Mouse (Mus musculus): ENCODE results near the gene Sp2. TPM values are rescaled to one million over a fixed set of nuclear protein-coding genes. Genes with fewer than 3 reads are reported as not detected.

Sp2 gene
- polyA plus RNA-seq, 1 experiment, result not detected

DNA sequence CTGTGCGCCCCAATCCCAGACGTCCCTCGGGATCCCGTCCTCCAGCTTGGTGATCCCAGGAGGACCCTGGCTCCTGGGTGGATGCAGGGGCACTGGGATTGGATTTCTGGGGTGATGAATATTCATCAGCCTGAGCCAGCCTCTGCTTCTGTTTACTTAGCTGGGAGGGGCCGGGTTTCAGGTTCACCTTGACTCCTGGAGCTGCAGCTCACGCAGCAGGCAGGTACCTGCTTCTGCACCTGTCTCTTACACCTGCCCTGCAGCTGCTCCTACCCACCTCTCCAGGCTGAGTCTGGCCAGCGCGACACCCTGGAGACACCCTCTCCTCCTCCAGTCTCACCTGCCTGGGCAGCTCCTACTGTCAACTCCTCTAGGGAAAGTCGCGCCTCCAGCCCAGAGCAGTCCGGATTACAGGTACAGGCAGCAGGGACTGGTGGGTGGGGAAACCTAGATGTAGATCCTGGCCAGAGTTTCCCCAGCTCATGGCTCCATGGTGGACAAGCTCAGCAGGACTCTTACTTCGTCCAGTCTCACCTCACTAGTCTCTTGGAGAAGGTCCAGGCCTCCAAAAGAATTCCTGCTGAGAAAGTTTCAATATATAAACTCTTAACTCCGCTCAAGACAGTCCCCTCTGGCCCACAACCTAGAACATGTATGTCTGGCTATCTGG lies 53.5 kb downstream of the Sp2 start:
- no peak overlapping the region for H3K4me3 ChIP-seq (ENCODE audit: insufficient read depth, low read depth, low read length)
- H3K27ac ChIP-seq (ENCODE audit: insufficient read depth, low read depth, low read length), result no peak overlapping the region
- no peaks in the 10 kb centered on the region for H3K4me1 ChIP-seq (ENCODE audit: control insufficient read depth, insufficient read depth, low read length)
- TF ChIP-seq CTCF (IDR thresholded peaks at IDR 0.05; ENCODE audit: insufficient read depth, low read depth, low read length), result no peak
- TF ChIP-seq POLR2A (IDR thresholded peaks at IDR 0.05; ENCODE audit: insufficient read depth, low read depth, low read length), result no peak
- 32% methylated on average over 13 of the region's 13 CpGs for WGBS

DNA sequence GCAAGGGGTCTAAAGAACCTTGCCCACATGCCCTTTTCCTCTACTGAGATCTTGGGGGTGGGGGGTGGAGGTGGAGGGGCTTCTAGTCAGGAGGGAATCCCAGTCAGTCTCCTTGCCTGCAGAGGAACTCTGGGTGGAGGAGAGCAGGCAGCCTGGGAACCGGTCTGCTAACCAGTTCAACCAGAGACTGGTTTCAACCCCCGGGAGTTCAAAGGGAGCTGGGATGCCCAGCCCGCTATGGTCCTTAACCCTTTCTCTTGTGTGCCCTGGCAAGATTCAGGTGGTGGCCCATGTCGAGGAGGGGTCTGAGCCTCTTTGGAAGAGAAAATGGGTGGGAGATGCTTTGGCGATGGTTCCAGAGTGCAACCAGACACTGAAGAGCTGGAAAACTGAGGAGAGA lies 54.1 kb downstream of the Sp2 start:
- TF ChIP-seq CTCF (IDR thresholded peaks at IDR 0.05; ENCODE audit: insufficient read depth, low read depth, low read length) (no peak), POLR2A (IDR thresholded peaks at IDR 0.05; ENCODE audit: insufficient read depth, low read depth, low read length) (no peak)
- Histone ChIP-seq H3K27ac (ENCODE audit: insufficient read depth, low read depth, low read length) (no peak overlapping the region), H3K4me1 (ENCODE audit: control insufficient read depth, insufficient read depth, low read length) (no peaks in the 10 kb centered on the region), H3K4me3 (ENCODE audit: insufficient read depth, low read depth, low read length) (no peak overlapping the region)
- whole genome bisulfite sequencing, result 19% methylated on average over 5 of the region's 5 CpGs

DNA sequence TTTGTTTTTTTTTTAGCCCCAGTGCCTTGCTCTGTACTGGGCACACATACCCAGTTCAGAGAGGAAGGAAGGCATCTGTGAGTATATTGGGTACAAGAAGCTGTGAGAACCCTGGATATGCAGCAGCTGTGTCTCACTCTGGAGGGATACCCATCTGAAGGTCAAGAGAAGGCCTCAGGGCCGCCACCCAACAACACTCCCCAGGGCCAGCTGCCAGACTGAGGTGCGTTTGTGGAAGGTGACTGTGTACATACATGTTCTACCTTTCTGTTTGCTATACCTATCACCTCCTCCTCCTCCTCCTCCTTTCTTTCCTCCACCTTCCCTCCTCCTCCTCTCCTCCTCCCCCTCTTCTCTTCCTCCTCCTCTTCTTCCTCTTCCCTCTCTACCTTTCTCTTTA lies 54.7 kb downstream of the Sp2 start, which contains the start of gene Prr15l:
Gene Prr15l (plus strand): TSS at position 17 of the 400 bp plus-strand sequence.
- no peaks in the 10 kb centered on the region for H3K4me1 ChIP-seq (ENCODE audit: control insufficient read depth, insufficient read depth, low read length)
- H3K4me3 ChIP-seq (ENCODE audit: insufficient read depth, low read depth, low read length), result no peak within 1 kb of the TSS
- WGBS, result 69% methylated on average over 2 of the region's 2 CpGs
- H3K27ac ChIP-seq (ENCODE audit: insufficient read depth, low read depth, low read length), result no peak within 1 kb of the TSS
- TF ChIP-seq POLR2A (IDR thresholded peaks at IDR 0.05; ENCODE audit: insufficient read depth, low read depth, low read length), result no peak
- TF ChIP-seq CTCF (IDR thresholded peaks at IDR 0.05; ENCODE audit: insufficient read depth, low read depth, low read length), result no peak

DNA sequence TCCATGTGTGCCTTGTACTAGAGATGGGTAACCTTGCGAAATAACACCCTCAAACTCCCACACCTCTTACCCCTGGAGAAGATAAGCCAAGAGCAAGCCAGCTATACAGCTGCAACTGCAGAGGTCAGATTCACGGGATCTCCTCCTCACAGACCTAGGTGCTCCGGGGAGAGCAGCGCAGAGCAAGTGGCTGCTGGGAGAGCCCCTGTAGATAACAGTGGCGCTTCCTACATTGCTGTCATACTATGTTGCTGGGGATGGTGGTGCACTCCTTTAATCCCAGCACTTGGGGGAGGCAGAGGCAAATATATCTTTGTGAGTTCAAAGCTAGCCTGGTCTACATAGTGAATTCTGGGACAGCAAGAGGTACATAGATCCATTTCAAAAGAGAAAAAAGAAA lies 56.2 kb downstream of the Sp2 start:
- no peak overlapping the region for H3K4me3 ChIP-seq (ENCODE audit: insufficient read depth, low read depth, low read length)
- no peaks in the 10 kb centered on the region for H3K4me1 ChIP-seq (ENCODE audit: control insufficient read depth, insufficient read depth, low read length)
- TF ChIP-seq POLR2A (IDR thresholded peaks at IDR 0.05; ENCODE audit: insufficient read depth, low read depth, low read length) (no peak), CTCF (IDR thresholded peaks at IDR 0.05; ENCODE audit: insufficient read depth, low read depth, low read length) (no peak)
- 89% methylated on average over 5 of the region's 5 CpGs for WGBS
- H3K27ac ChIP-seq (ENCODE audit: insufficient read depth, low read depth, low read length), result no peak overlapping the region

DNA sequence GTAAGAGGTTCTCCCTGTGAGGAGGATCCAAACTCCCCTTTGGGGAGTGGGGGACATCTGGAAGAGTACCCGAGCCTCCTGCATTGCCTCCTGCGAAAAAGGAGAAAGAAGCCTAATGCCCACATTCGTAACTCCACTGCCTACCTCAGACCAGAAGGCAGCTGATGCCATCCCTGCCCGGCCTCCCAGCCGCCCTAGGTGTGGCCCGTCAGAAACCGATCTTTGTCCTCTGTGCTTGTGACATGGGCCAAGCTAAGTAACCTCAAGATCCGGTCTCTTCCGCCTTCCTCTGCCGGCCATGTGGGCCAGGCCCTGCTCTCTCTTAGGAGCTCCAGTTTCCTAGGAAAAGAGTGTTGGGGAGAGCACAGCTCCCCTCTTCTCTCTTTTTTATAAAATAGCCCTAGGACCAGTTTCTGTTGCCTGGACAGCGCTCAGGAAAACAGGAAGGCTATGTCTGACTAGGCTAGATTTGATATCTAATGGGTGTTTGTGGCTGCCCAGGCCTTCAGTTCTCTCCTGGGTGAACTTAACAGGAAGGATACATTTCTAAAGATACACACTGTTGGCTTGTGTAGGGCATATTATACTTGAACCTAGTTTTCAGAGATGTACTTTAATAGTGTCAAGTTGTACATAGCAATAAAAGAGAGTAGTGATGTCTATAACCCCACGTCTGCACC lies 57.1 kb downstream of the Sp2 start:
- Histone ChIP-seq H3K27ac (ENCODE audit: insufficient read depth, low read depth, low read length) (no peak overlapping the region), H3K4me3 (ENCODE audit: insufficient read depth, low read depth, low read length) (no peak overlapping the region), H3K4me1 (ENCODE audit: control insufficient read depth, insufficient read depth, low read length) (no peaks in the 10 kb centered on the region)
- TF ChIP-seq CTCF (IDR thresholded peaks at IDR 0.05; ENCODE audit: insufficient read depth, low read depth, low read length) (no peak), POLR2A (IDR thresholded peaks at IDR 0.05; ENCODE audit: insufficient read depth, low read depth, low read length) (no peak)
- 93% methylated on average over 12 of the region's 12 CpGs for WGBS

DNA sequence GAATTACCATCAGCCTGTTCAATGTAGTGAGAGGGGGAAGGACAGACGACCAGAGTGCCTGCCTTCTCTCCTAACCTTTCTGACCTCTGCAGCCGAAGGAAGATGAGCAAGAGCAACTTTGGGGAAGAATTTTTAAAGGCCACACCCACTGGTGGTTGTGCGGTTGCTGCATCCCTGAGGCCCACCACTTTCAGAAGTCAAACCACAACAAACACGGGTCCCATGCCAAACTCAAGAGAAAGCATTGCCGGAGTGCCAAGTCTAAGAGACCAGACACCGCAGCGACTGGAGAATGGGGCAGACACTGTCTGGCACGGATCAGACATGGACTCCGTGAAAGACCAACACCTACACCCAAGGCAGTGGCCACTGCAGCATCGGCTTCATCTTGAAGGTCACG lies 57.9 kb downstream of the Sp2 start:
- Histone ChIP-seq H3K4me3 (ENCODE audit: insufficient read depth, low read depth, low read length) (no peak overlapping the region), H3K4me1 (ENCODE audit: control insufficient read depth, insufficient read depth, low read length) (no peaks in the 10 kb centered on the region), H3K27ac (ENCODE audit: insufficient read depth, low read depth, low read length) (no peak overlapping the region)
- no peak for TF ChIP-seq POLR2A (IDR thresholded peaks at IDR 0.05; ENCODE audit: insufficient read depth, low read depth, low read length)
- no peak for TF ChIP-seq CTCF (IDR thresholded peaks at IDR 0.05; ENCODE audit: insufficient read depth, low read depth, low read length)
- 88% methylated on average over 11 of the region's 11 CpGs for WGBS

DNA sequence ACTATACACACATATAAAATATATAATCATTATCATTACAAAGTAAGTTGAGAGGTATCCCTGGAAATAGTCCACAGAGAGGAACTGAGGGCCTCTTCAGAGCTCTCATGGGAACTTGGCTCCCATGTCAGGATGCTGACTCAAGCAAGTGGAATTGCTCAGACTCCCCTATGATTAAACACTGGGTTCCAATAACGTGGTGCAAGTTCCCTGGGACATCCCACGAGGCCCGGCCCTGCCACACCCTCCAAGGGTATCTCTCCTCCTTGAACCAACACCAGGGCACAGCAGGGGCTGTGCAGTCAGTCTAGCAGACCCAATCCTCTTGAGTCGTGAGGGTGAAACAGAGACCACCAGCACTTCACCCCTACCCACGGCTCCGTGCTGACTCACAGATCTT lies 63.8 kb downstream of the Sp2 start:
- WGBS, result 62% methylated on average over 6 of the region's 6 CpGs
- H3K4me3 ChIP-seq (ENCODE audit: insufficient read depth, low read depth, low read length), result no peak overlapping the region
- no peak overlapping the region for H3K27ac ChIP-seq (ENCODE audit: insufficient read depth, low read depth, low read length)
- TF ChIP-seq POLR2A (IDR thresholded peaks at IDR 0.05; ENCODE audit: insufficient read depth, low read depth, low read length) (no peak), CTCF (IDR thresholded peaks at IDR 0.05; ENCODE audit: insufficient read depth, low read depth, low read length) (no peak)
- no peaks in the 10 kb centered on the region for H3K4me1 ChIP-seq (ENCODE audit: control insufficient read depth, insufficient read depth, low read length)

DNA sequence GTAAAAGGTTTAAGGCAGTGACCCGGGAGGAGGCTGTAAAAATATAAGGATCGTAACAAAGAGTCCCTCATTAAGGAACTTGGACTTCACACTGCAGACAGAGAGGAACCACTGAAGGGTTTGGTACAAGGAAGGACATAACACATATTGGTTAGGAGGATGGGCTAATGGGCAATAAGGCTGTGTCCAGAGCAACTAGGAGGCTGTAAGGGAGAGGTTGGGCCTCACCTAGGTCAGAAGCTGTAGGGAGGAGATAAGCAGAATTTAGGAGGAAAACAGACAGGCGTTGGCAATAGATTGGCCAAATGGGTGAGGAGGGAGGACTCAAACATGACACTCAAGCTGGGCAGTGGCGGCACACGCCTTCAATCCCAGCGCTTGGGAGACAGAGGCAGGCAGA lies 65.3 kb downstream of the Sp2 start:
- H3K4me3 ChIP-seq (ENCODE audit: insufficient read depth, low read depth, low read length), result no peak overlapping the region
- 92% methylated on average over 6 of the region's 6 CpGs for WGBS
- no peak overlapping the region for H3K27ac ChIP-seq (ENCODE audit: insufficient read depth, low read depth, low read length)
- TF ChIP-seq POLR2A (IDR thresholded peaks at IDR 0.05; ENCODE audit: insufficient read depth, low read depth, low read length), result no peak
- TF ChIP-seq CTCF (IDR thresholded peaks at IDR 0.05; ENCODE audit: insufficient read depth, low read depth, low read length), result no peak
- H3K4me1 ChIP-seq (ENCODE audit: control insufficient read depth, insufficient read depth, low read length), result no peaks in the 10 kb centered on the region

DNA sequence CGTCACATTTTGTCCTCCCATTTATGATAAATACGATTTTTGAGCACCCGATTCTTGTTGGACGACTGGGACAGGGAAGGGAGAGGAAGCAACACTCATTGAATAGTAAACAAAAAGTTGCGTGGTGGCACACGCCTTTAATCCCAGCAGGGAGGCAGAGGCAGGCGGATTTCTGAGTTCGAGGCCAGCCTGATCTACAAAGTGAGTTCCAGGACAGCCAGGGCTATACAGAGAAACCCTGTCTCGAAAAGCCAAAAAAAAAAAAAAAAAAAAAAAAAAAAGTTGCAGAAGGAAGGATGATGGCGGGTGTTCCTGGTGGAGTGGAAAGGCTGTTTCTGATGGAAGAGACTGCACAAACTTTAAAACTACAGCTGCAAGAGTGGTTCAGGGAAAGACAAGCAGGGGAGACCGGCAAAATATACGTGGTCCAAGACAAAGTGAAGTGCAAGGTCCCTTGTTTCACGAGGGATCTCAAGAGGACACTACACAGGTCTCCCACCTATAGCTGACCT lies 65.8 kb downstream of the Sp2 start:
- H3K4me1 ChIP-seq (ENCODE audit: control insufficient read depth, insufficient read depth, low read length), result no peaks in the 10 kb centered on the region
- no peak overlapping the region for H3K27ac ChIP-seq (ENCODE audit: insufficient read depth, low read depth, low read length)
- WGBS, result 29% methylated on average over 13 of the region's 13 CpGs
- H3K4me3 ChIP-seq (ENCODE audit: insufficient read depth, low read depth, low read length), result no peak overlapping the region; the same call in 1 of the 2 replicates
- no peak for TF ChIP-seq CTCF (IDR thresholded peaks at IDR 0.05; ENCODE audit: insufficient read depth, low read depth, low read length)
- no peak for TF ChIP-seq POLR2A (IDR thresholded peaks at IDR 0.05; ENCODE audit: insufficient read depth, low read depth, low read length)
